8 mouse cellular contexts compared by ENCODE assay signal in genomic region chr1:23382806-23383653, GRCm38 (mm10). TPM values are rescaled to one million over a fixed set of nuclear protein-coding genes. Genes with fewer than 3 reads are reported as not detected.
DNase-seq lines count a peak whose midpoint lies in the region; ATAC-seq and TF ChIP-seq lines count a peak whose summit lies in the region.

No protein-coding gene starts in this region.

- peak overlapping the region; percentile 90 for H3K27ac ChIP-seq in forebrain, embryonic 10.5 days
- H3K27ac ChIP-seq in heart, embryonic 15.5 days = peak overlapping the region; percentile 89
- H3K27ac ChIP-seq in liver, embryonic 14.5 days = peak overlapping the region; percentile 77
- peak overlapping the region; percentile 76 for H3K27ac ChIP-seq in neural tube, embryonic 11.5 days (ENCODE audit: low read depth, low read length)
- peak overlapping the region; percentile 77 for H3K27ac ChIP-seq in stomach, postnatal 0 days (replicated peaks)

- TF ChIP-seq EP300 in liver, embryonic 14.5 days (IDR thresholded peaks at IDR 0.05; ENCODE audit: low read depth) = no peak
- TF ChIP-seq EP300 in stomach, postnatal 0 days (optimal IDR thresholded peaks at IDR 0.05) = peak; percentile 45

- no peaks in the 10 kb centered on the region for H3K9me3 ChIP-seq in forebrain, embryonic 10.5 days
- no peaks in the 10 kb centered on the region for H3K9me3 ChIP-seq in heart, embryonic 15.5 days (replicated peaks)
- H3K9me3 ChIP-seq in liver, embryonic 14.5 days (ENCODE audit: control insufficient read depth, low read length) = no peaks in the 10 kb centered on the region
- H3K9me3 ChIP-seq in neural tube, embryonic 11.5 days (ENCODE audit: control insufficient read depth, low read length) = no peaks in the 10 kb centered on the region
- H3K9me3 ChIP-seq in stomach, postnatal 0 days (ENCODE audit: control insufficient read depth, low read length) = no peaks in the 10 kb centered on the region

- H3K9ac ChIP-seq in heart, embryonic 15.5 days = peak overlapping the region; percentile 87
- peak overlapping the region; percentile 95 for H3K9ac ChIP-seq in liver, embryonic 14.5 days (replicated peaks)
- H3K9ac ChIP-seq in neural tube, embryonic 11.5 days (ENCODE audit: low read length) = peak overlapping the region; percentile 76
- H3K9ac ChIP-seq in stomach, postnatal 0 days (ENCODE audit: low read length) = peak overlapping the region; percentile 74

- peak overlapping the region; percentile 79 for H3K4me3 ChIP-seq in forebrain, embryonic 10.5 days
- peak overlapping the region; percentile 89 for H3K4me3 ChIP-seq in heart, embryonic 15.5 days
- peak overlapping the region; percentile 80 to 87 for H3K4me3 ChIP-seq in liver, embryonic 14.5 days (ENCODE audit: insufficient read depth in 1 of 2, low read depth in 2 of 2, low read length in 2 of 2)
- H3K4me3 ChIP-seq in neural tube, embryonic 11.5 days (ENCODE audit: low read depth, low read length) = peak overlapping the region; percentile 79
- peak overlapping the region; percentile 68 for H3K4me3 ChIP-seq in stomach, postnatal 0 days (ENCODE audit: low read depth, low read length)

- peak; percentile 90 for DNase-seq in c-Kit-positive CD71-negative TER-119-negative erythroid progenitor cells, embryonic 14.5 days (ENCODE audit: low read depth)
- DNase-seq in forebrain, embryonic 10.5 days (ENCODE audit: extremely low spot score, low spot score) = peak; percentile 94
- DNase-seq in kidney, postnatal 25 days = peak; percentile 98 to 99
- DNase-seq in liver, embryonic 14.5 days (ENCODE audit: low read depth in 3 of 3, low spot score in 3 of 3) = peak; percentile 91 to 94 (median 92)
- DNase-seq in neural tube, embryonic 11.5 days (ENCODE audit: low spot score) = peak; percentile 95
- DNase-seq in stomach, postnatal 0 days (ENCODE audit: low spot score) = peak; percentile 98

- peak; percentile 12; the same call in 1 of the 2 replicates for TF ChIP-seq CTCF in liver, embryonic 14.5 days (IDR thresholded peaks at IDR 0.05; ENCODE audit: low read depth)
- 0 out of 2 replicates have a peak, but pooled peaks have one; percentile 5 for TF ChIP-seq CTCF in stomach, postnatal 0 days (IDR thresholded peaks at IDR 0.05; ENCODE audit: low read depth)

- H3K27me3 ChIP-seq in forebrain, embryonic 10.5 days (ENCODE audit: poor library complexity, severe bottlenecking) = no peaks in the 10 kb centered on the region; the same call in 1 of the 2 replicates
- no peaks in the 10 kb centered on the region for H3K27me3 ChIP-seq in heart, embryonic 15.5 days
- H3K27me3 ChIP-seq in liver, embryonic 14.5 days (ENCODE audit: control insufficient read depth, insufficient read depth, low read length) = no peaks in the 10 kb centered on the region
- H3K27me3 ChIP-seq in neural tube, embryonic 11.5 days (ENCODE audit: control insufficient read depth, insufficient read depth, low read length) = no peaks in the 10 kb centered on the region
- no peaks in the 10 kb centered on the region for H3K27me3 ChIP-seq in stomach, postnatal 0 days (ENCODE audit: control insufficient read depth, insufficient read depth, low read length)

- peak overlapping the region; percentile 97 for H3K4me2 ChIP-seq in heart, embryonic 15.5 days
- peak overlapping the region; percentile 99 for H3K4me2 ChIP-seq in liver, embryonic 14.5 days (ENCODE audit: low read depth)
- H3K4me2 ChIP-seq in neural tube, embryonic 11.5 days (ENCODE audit: low read depth) = peak overlapping the region; percentile 95
- H3K4me2 ChIP-seq in stomach, postnatal 0 days (replicated peaks; ENCODE audit: low read depth) = peak overlapping the region; percentile 97

- H3K36me3 ChIP-seq in forebrain, embryonic 10.5 days (replicated peaks) = 0 out of 2 replicates have a peak, but pooled peaks cover 2% of the 10 kb centered on the region
- H3K36me3 ChIP-seq in heart, embryonic 15.5 days = no peaks in the 10 kb centered on the region
- peaks cover 5% of the 10 kb centered on the region for H3K36me3 ChIP-seq in liver, embryonic 14.5 days (replicated peaks; ENCODE audit: control insufficient read depth, insufficient read depth, low read depth)
- H3K36me3 ChIP-seq in neural tube, embryonic 11.5 days (ENCODE audit: control insufficient read depth, insufficient read depth, low read length) = no peaks in the 10 kb centered on the region
- H3K36me3 ChIP-seq in stomach, postnatal 0 days (ENCODE audit: control insufficient read depth, insufficient read depth, low read length) = no peaks in the 10 kb centered on the region

- peak; percentile 83 for ATAC-seq in CD4-positive, CD25-positive, alpha-beta regulatory T cell, adult 4 months
- ATAC-seq in heart, embryonic 15.5 days (replicated peaks; ENCODE audit: insufficient number of reproducible peaks, insufficient read depth, low FRiP score, low read depth) = peak; percentile 99
- peak; percentile 96 for ATAC-seq in liver, embryonic 14.5 days (ENCODE audit: insufficient read depth)
- peak; percentile 96 for ATAC-seq in neural tube, embryonic 11.5 days (ENCODE audit: insufficient read depth, low FRiP score, low TSS enrichment)
- ATAC-seq in stomach, postnatal 0 days (ENCODE audit: low FRiP score, low TSS enrichment) = peak; percentile 99

- under 1% methylated on average over 89 of the region's 93 CpGs for WGBS in forebrain, embryonic 10.5 days
- WGBS in heart, embryonic 15.5 days = under 1% methylated on average over 61 of the region's 93 CpGs
- WGBS in liver, embryonic 14.5 days (ENCODE audit: insufficient replicate concordance) = under 1% methylated on average over 85 of the region's 93 CpGs
- under 1% methylated on average over 49 of the region's 93 CpGs for WGBS in neural tube, embryonic 11.5 days
- WGBS in stomach, postnatal 0 days = under 1% methylated on average over 74 of the region's 93 CpGs

- H3K4me1 ChIP-seq in forebrain, embryonic 10.5 days = peaks cover 38% of the 10 kb centered on the region
- peaks cover 29% of the 10 kb centered on the region for H3K4me1 ChIP-seq in heart, embryonic 15.5 days (replicated peaks)
- peaks cover 29 to 34% of the 10 kb centered on the region in 2 experiments for H3K4me1 ChIP-seq in liver, embryonic 14.5 days (replicated peaks; ENCODE audit: control insufficient read depth in 2 of 2, insufficient read depth in 2 of 2, low read length in 1 of 2)
- peaks cover 6% of the 10 kb centered on the region; the same call in 1 of the 2 replicates for H3K4me1 ChIP-seq in neural tube, embryonic 11.5 days (ENCODE audit: control insufficient read depth, insufficient read depth, low read length)
- H3K4me1 ChIP-seq in stomach, postnatal 0 days (replicated peaks; ENCODE audit: control insufficient read depth, insufficient read depth) = no peaks in the 10 kb centered on the region

RNA-seq across cellular contexts. Expression of gene Ogfrl1, which starts 14.5 kb away (rescaled TPM):
- polyA plus RNA-seq in CD4-positive, CD25-positive, alpha-beta regulatory T cell, adult 4 months (2017; shearing (Covaris generic)) = under 1 TPM; 0.56 to 0.91 TPM
- 4.8 and 6.3 TPM in 2 replicates for polyA plus RNA-seq in forebrain, embryonic 10.5 days (2016; fragmentation: Nextera tagmentation; extraction: Ambion mirVana)
- 9.1 and 9.2 TPM in 2 replicates for polyA plus RNA-seq in heart, embryonic 15.5 days (2015; fragmentation: Nextera tagmentation; extraction: Ambion mirVana)
- polyA plus RNA-seq in liver, embryonic 14.5 days (2012; rRNA removed) = 5.2 and 7.4 TPM in 2 replicates
- 16.5 and 18.0 TPM in 2 replicates for polyA plus RNA-seq in liver, embryonic 14.5 days (2014; fragmentation: Nextera tagmentation; extraction: Ambion mirVana)
- 13.0 and 13.8 TPM in 2 replicates for polyA plus RNA-seq in neural tube, embryonic 11.5 days (2014; fragmentation: Nextera tagmentation; extraction: Ambion mirVana)
- polyA plus RNA-seq in stomach, postnatal 0 days (2015; fragmentation: Nextera tagmentation; extraction: Ambion mirVana) = 4.4 and 6.2 TPM in 2 replicates

Comparison
In these comparisons a context has a peak if more than half of its experiments do, and no peak if none do; other contexts are left out.
1. Peak in every context shown above with its lines: DNase-seq, ATAC-seq, H3K4me3 ChIP-seq and H3K27ac ChIP-seq.